Mouse (Mus musculus) C2C12 (cell line): ENCODE data around the gene Bcar3. TPM values are rescaled to one million over a fixed set of nuclear protein-coding genes. Genes with fewer than 3 reads are reported as not detected.

Experiments used
- H3K27me3 ChIP-seq: one replicate; pipeline ENCODE4 v1.6.1; 2011; ENCODE audit not compliant: control insufficient read depth, insufficient read depth, insufficient read length
- H3K36me3 ChIP-seq: one replicate; pipeline ENCODE4 v1.6.1; 2011; ENCODE audit not compliant: control insufficient read depth, insufficient read depth
- H3K4me3 ChIP-seq: one replicate; pipeline ENCODE4 v1.5.1; 2011; ENCODE audit warnings: mild to moderate bottlenecking, control low read depth; ENCODE audit not compliant: poor library complexity, insufficient read depth, severe bottlenecking
- H3K79me2 ChIP-seq: one replicate; pipeline ENCODE4 v1.6.1; 2011; ENCODE audit not compliant: control insufficient read depth, insufficient read depth
- H3K79me3 ChIP-seq: one replicate; pipeline ENCODE4 v1.6.1; 2011; ENCODE audit warnings: low read depth, control low read depth
- H3ac ChIP-seq: one replicate; pipeline ENCODE3; 2011; ENCODE audit warnings: low read depth; ENCODE audit not compliant: control insufficient read depth, insufficient read length
- CEBPB ChIP-seq: IDR thresholded peaks from one replicate; pipeline ENCODE4 v1.6.1; 2011; ENCODE audit warnings: low read depth, mild to moderate bottlenecking, control low read depth, moderate library complexity
- CTCF ChIP-seq: IDR thresholded peaks from one replicate; pipeline ENCODE4 v1.5.1; 2011; ENCODE audit not compliant: control insufficient read depth, insufficient read depth, insufficient read length
- FOSL1 ChIP-seq: IDR thresholded peaks from one replicate; pipeline ENCODE4 v1.8.0; 2011; ENCODE audit warnings: mild to moderate bottlenecking, low read length; ENCODE audit not compliant: poor library complexity, insufficient read depth, severe bottlenecking
- MAX ChIP-seq: IDR thresholded peaks from one replicate; pipeline ENCODE4 v1.6.1; 2011; ENCODE audit warnings: mild to moderate bottlenecking, control low read depth
- MYOD1 ChIP-seq: IDR thresholded peaks from one replicate; pipeline ENCODE4 v1.6.1; 2011; ENCODE audit warnings: low read depth; ENCODE audit not compliant: control insufficient read depth, insufficient read length
- MYOG ChIP-seq: IDR thresholded peaks from one replicate; pipeline ENCODE4 v1.6.1; 2011; ENCODE audit not compliant: control insufficient read depth, insufficient read length; ENCODE audit errors: extremely low read depth
- USF1 ChIP-seq: IDR thresholded peaks from one replicate; pipeline ENCODE4 v1.6.1; 2011; ENCODE audit warnings: low read depth, mild to moderate bottlenecking, control low read depth, moderate library complexity
- polyA plus RNA-seq: library from polyadenylated mRNA; unstranded; fragments of >200 nt; fragmentation: generic; extraction: Trizol; gene quantifications from one replicate; pipeline ENCODE4 v1.2.1, GENCODE M21; 2012; ENCODE audit warnings: missing spikeins

Gene Bcar3
- polyA plus RNA-seq, 1 experiment: 34.9 TPM

- Histone ChIP-seq H3K79me3 (peaks cover 62% of the 10 kb centered on the region), H3ac (no peak overlapping the region), H3K4me3 (no peak overlapping the region), H3K79me2 (peaks cover 92% of the 10 kb centered on the region), H3K27me3 (no peaks in the 10 kb centered on the region), H3K36me3 (no peaks in the 10 kb centered on the region)
- TF ChIP-seq MYOD1: no peak
- TF ChIP-seq FOSL1: no peak
- TF ChIP-seq CTCF: no peak
- TF ChIP-seq MAX: no peak
- TF ChIP-seq USF1: no peak
- no peak for TF ChIP-seq MYOG
Observed at GRCm38 (mm10) chr3:122492872-122493615, 199.1 kb downstream of the Bcar3 start.

GRCm38 (mm10) chr3:122494764-122495163, 200.8 kb downstream of the Bcar3 start:
- Histone ChIP-seq H3ac (no peak overlapping the region), H3K4me3 (no peak overlapping the region), H3K36me3 (no peaks in the 10 kb centered on the region), H3K79me3 (peaks cover 62% of the 10 kb centered on the region), H3K79me2 (peaks cover 92% of the 10 kb centered on the region), H3K27me3 (no peaks in the 10 kb centered on the region)
- TF ChIP-seq MYOG: no peak
- TF ChIP-seq MYOD1: peak; percentile 74

GRCm38 (mm10) chr3:122497871-122498270, 203.9 kb downstream of the Bcar3 start:
- no peak for TF ChIP-seq MYOG
- no peak for TF ChIP-seq MYOD1
- no peak for TF ChIP-seq MAX
- no peak for TF ChIP-seq USF1
- no peak for TF ChIP-seq CEBPB
- no peak for TF ChIP-seq CTCF
- no peaks in the 10 kb centered on the region for H3K36me3 ChIP-seq

GRCm38 (mm10) chr3:122498528-122498927, 204.6 kb downstream of the Bcar3 start:
- TF ChIP-seq FOSL1: no peak
- TF ChIP-seq CEBPB: no peak
- TF ChIP-seq USF1: no peak
- no peak for TF ChIP-seq CTCF
- no peak for TF ChIP-seq MYOD1
- TF ChIP-seq MAX: no peak
- TF ChIP-seq MYOG: no peak
- Histone ChIP-seq H3K4me3 (no peak overlapping the region), H3K27me3 (no peaks in the 10 kb centered on the region), H3K79me2 (peaks cover 92% of the 10 kb centered on the region), H3ac (no peak overlapping the region), H3K36me3 (no peaks in the 10 kb centered on the region), H3K79me3 (peaks cover 64% of the 10 kb centered on the region)

More at GRCm38 (mm10) chr3:122497871-122498270, 203.9 kb downstream of the Bcar3 start:
- no peak overlapping the region for H3K4me3 ChIP-seq
- H3K79me3 ChIP-seq: peaks cover 69% of the 10 kb centered on the region
- peak overlapping the region; percentile 8 for H3ac ChIP-seq
- H3K79me2 ChIP-seq: peaks cover 92% of the 10 kb centered on the region
- H3K27me3 ChIP-seq: no peaks in the 10 kb centered on the region

GRCm38 (mm10) chr3:122499647-122500046, 205.7 kb downstream of the Bcar3 start:
- peaks cover 4% of the 10 kb centered on the region for H3K36me3 ChIP-seq
- no peak for TF ChIP-seq CTCF
- TF ChIP-seq USF1: no peak
- TF ChIP-seq CEBPB: no peak
- no peak overlapping the region for H3K4me3 ChIP-seq
- peaks cover 87% of the 10 kb centered on the region for H3K79me2 ChIP-seq
- no peak overlapping the region for H3ac ChIP-seq
- H3K79me3 ChIP-seq: peaks cover 59% of the 10 kb centered on the region
- H3K27me3 ChIP-seq: no peaks in the 10 kb centered on the region

- TF ChIP-seq USF1: no peak
- TF ChIP-seq CEBPB: no peak
- no peak for TF ChIP-seq CTCF
- TF ChIP-seq MYOG: no peak
- TF ChIP-seq MAX: no peak
- no peak for TF ChIP-seq MYOD1
- no peak for TF ChIP-seq FOSL1
- no peak overlapping the region for H3ac ChIP-seq
- H3K79me3 ChIP-seq: peaks cover 58% of the 10 kb centered on the region
Observed at GRCm38 (mm10) chr3:122500929-122501328, 207.0 kb downstream of the Bcar3 start.

More at GRCm38 (mm10) chr3:122500929-122501328, 207.0 kb downstream of the Bcar3 start:
- Histone ChIP-seq H3K27me3 (no peaks in the 10 kb centered on the region), H3K79me2 (peaks cover 86% of the 10 kb centered on the region), H3K36me3 (peaks cover 15% of the 10 kb centered on the region), H3K4me3 (no peak overlapping the region)
